31 mouse cellular contexts compared by ENCODE assay signal in the genomic region with DNA sequence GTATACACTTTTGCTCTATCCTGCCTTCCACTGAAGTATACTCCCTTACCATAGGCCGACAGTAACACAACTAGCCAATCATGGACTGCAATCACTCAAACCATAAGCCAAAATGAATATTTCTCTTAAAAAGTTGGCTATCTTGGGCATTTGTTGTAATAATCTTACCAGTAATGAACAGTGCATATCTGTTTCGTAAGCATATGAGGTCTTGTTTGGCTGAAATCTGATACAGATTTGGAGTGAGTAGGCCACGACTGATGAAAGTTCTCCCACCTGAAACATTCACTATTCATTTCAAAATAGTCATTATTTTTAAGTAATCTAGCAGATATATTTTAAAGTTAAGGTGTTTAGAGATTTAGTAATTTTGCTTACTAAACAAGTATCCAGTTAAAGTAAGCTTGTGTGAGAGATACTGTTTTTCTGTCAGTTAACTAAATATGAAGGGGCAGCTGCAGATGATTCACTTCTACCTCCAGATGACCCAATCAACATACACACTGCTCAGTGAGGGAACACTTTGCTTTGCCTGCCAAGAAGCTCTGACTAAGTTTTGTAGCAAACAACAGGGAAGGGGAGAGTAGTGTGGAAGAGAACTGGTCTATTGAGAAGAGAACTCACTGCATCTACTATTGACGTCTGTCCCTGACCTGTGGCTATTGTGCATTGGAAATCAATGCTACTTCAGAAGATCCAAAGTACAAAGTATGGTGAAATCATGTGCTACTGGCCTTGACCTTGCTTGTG. TPM values are rescaled to one million over a fixed set of nuclear protein-coding genes. Genes with fewer than 3 reads are reported as not detected.
DNase-seq lines count a peak whose midpoint lies in the region; ATAC-seq and TF ChIP-seq lines count a peak whose summit lies in the region.
"Had no signal": no experiment of that assay in that cellular context is flagged by ENCODE, and none has a peak within 500 bp of the region (broad histone marks: within the 10 kb centered on the region; RNA-seq: fewer than 3 reads in every experiment).

No protein-coding gene starts in this region.

- DNase-seq in heart, adult 11 months: peak; percentile 25
- DNase-seq in urinary bladder, adult 18-20 months (ENCODE audit: low spot score in 2 of 2): no peak
- DNase-seq: adrenal gland, postnatal 14 days; cerebellum, adult 2 months; cerebellum, postnatal 36 days; gastrocnemius, postnatal 25 days; heart, adult 18-20 months; heart, postnatal 4 days; kidney, adult 18-20 months; kidney, postnatal 25 days; right cerebral cortex, postnatal 4 days; thymus, adult 2 months; thymus, postnatal 4 days had no signal

- H3K9ac ChIP-seq in heart, embryonic 11.5 days (ENCODE audit: low read depth, low read length): no peak overlapping the region
- H3K9ac ChIP-seq in hindbrain, embryonic 12.5 days: no peak overlapping the region
- H3K9ac ChIP-seq: forebrain, embryonic 15.5 days; heart, embryonic 12.5 days; kidney, embryonic 15.5 days; limb, embryonic 13.5 days; liver, embryonic 15.5 days; lung, embryonic 15.5 days; neural tube, embryonic 13.5 days had no signal

- TF ChIP-seq POLR2A in myocyte (IDR thresholded peaks at IDR 0.05; ENCODE audit: insufficient read length, low read depth): no peak

- H3ac ChIP-seq in C2C12 (ENCODE audit: control insufficient read depth, insufficient read length, low read depth): no peak overlapping the region
- no peak overlapping the region for H3ac ChIP-seq in myocyte (ENCODE audit: control insufficient read depth, insufficient read length)

- 81% methylated on average over 4 of the region's 4 CpGs for WGBS in heart, embryonic 11.5 days (ENCODE audit: insufficient replicate concordance)
- WGBS in hindbrain, embryonic 12.5 days: 90% methylated on average over 4 of the region's 4 CpGs

- H3K9me3 ChIP-seq in heart, embryonic 11.5 days (replicated peaks; ENCODE audit: control insufficient read depth, low read length): no peaks in the 10 kb centered on the region
- H3K9me3 ChIP-seq in hindbrain, embryonic 12.5 days (replicated peaks): no peaks in the 10 kb centered on the region
- H3K9me3 ChIP-seq: forebrain, embryonic 10.5 days; forebrain, embryonic 15.5 days; heart, embryonic 12.5 days; kidney, embryonic 15.5 days; limb, embryonic 13.5 days; liver, embryonic 15.5 days; lung, embryonic 15.5 days; midbrain, embryonic 10.5 days; neural tube, embryonic 13.5 days had no signal

- no peaks in the 10 kb centered on the region for H3K27me3 ChIP-seq in heart, embryonic 11.5 days (ENCODE audit: control insufficient read depth, insufficient read depth, low read length)
- H3K27me3 ChIP-seq in C2C12 (ENCODE audit: control insufficient read depth, insufficient read depth, insufficient read length) (no peaks in the 10 kb centered on the region), myocyte (ENCODE audit: control insufficient read depth, insufficient read depth, insufficient read length) (no peaks in the 10 kb centered on the region)
- no peaks in the 10 kb centered on the region for H3K27me3 ChIP-seq in hindbrain, embryonic 12.5 days
- H3K27me3 ChIP-seq: forebrain, embryonic 15.5 days; heart, embryonic 12.5 days; kidney, embryonic 15.5 days; limb, embryonic 13.5 days; liver, embryonic 15.5 days; lung, embryonic 15.5 days; neural tube, embryonic 13.5 days had no signal

- no peak overlapping the region for H3K4me3 ChIP-seq in heart, embryonic 11.5 days (ENCODE audit: low read depth, low read length)
- no peak overlapping the region for H3K4me3 ChIP-seq in C2C12 (ENCODE audit: insufficient read depth, poor library complexity, severe bottlenecking)
- H3K4me3 ChIP-seq in brown adipose tissue, adult 24 weeks (ENCODE audit: insufficient read depth, low read depth, low read length): no peak overlapping the region
- no peak overlapping the region for H3K4me3 ChIP-seq in myocyte
- H3K4me3 ChIP-seq in hindbrain, embryonic 12.5 days: no peak overlapping the region
- H3K4me3 ChIP-seq: forebrain, embryonic 10.5 days; forebrain, embryonic 15.5 days; heart, embryonic 12.5 days; kidney, embryonic 15.5 days; layer of hippocampus, adult 2 months; limb, embryonic 13.5 days; liver, embryonic 15.5 days; lung, embryonic 15.5 days; midbrain, embryonic 10.5 days; neural tube, embryonic 13.5 days had no signal

- no peaks in the 10 kb centered on the region for H3K79me3 ChIP-seq in C2C12 (ENCODE audit: low read depth)

- no peaks in the 10 kb centered on the region for H3K4me1 ChIP-seq in heart, embryonic 11.5 days (ENCODE audit: control insufficient read depth, insufficient read depth, low read length)
- peaks cover 10% of the 10 kb centered on the region for H3K4me1 ChIP-seq in brown adipose tissue, adult 24 weeks (ENCODE audit: control insufficient read depth, insufficient read depth, insufficient read length, low read length)
- no peaks in the 10 kb centered on the region for H3K4me1 ChIP-seq in hindbrain, embryonic 12.5 days
- H3K4me1 ChIP-seq: forebrain, embryonic 10.5 days; heart, embryonic 12.5 days; kidney, embryonic 15.5 days; lung, embryonic 15.5 days; midbrain, embryonic 10.5 days; neural tube, embryonic 13.5 days had no signal

- no peak for ATAC-seq in heart, embryonic 11.5 days (replicated peaks; ENCODE audit: insufficient number of reproducible peaks, low FRiP score, low TSS enrichment)
- no peak for ATAC-seq in hindbrain, embryonic 12.5 days (ENCODE audit: low FRiP score)
- ATAC-seq: activated CD4-positive, CD25-positive, alpha-beta regulatory T cell, adult 4 months; forebrain, embryonic 15.5 days; hindbrain, embryonic 16.5 days; midbrain, embryonic 16.5 days had no signal

- H3K79me2 ChIP-seq in C2C12 (ENCODE audit: control insufficient read depth, insufficient read depth): no peaks in the 10 kb centered on the region
- no peaks in the 10 kb centered on the region for H3K79me2 ChIP-seq in myocyte (ENCODE audit: control insufficient read depth, insufficient read depth)

- no peak for TF ChIP-seq CTCF in C2C12 (IDR thresholded peaks at IDR 0.05; ENCODE audit: control insufficient read depth, insufficient read depth, insufficient read length)

- no peaks in the 10 kb centered on the region for H3K36me3 ChIP-seq in heart, embryonic 11.5 days (ENCODE audit: control insufficient read depth, insufficient read depth, low read length)
- H3K36me3 ChIP-seq in C2C12 (ENCODE audit: control insufficient read depth, insufficient read depth): no peaks in the 10 kb centered on the region
- H3K36me3 ChIP-seq in myocyte (ENCODE audit: control insufficient read depth, insufficient read depth): no peaks in the 10 kb centered on the region
- no peaks in the 10 kb centered on the region for H3K36me3 ChIP-seq in hindbrain, embryonic 12.5 days
- H3K36me3 ChIP-seq: forebrain, embryonic 10.5 days; forebrain, embryonic 15.5 days; heart, embryonic 12.5 days; kidney, embryonic 15.5 days; limb, embryonic 13.5 days; liver, embryonic 15.5 days; lung, embryonic 15.5 days; midbrain, embryonic 10.5 days; neural tube, embryonic 13.5 days had no signal

- H3K4me2 ChIP-seq in heart, embryonic 11.5 days: no peak overlapping the region
- peak overlapping the region; percentile 0 for H3K4me2 ChIP-seq in myocyte (ENCODE audit: low read depth)
- no peak overlapping the region for H3K4me2 ChIP-seq in hindbrain, embryonic 12.5 days (replicated peaks)
- H3K4me2 ChIP-seq: forebrain, embryonic 15.5 days; heart, embryonic 12.5 days; kidney, embryonic 15.5 days; limb, embryonic 13.5 days; liver, embryonic 15.5 days; lung, embryonic 15.5 days; neural tube, embryonic 13.5 days had no signal

- no peak overlapping the region for H3K27ac ChIP-seq in heart, embryonic 11.5 days (ENCODE audit: low read depth, low read length)
- H3K27ac ChIP-seq in brown adipose tissue, adult 24 weeks (replicated peaks; ENCODE audit: low read depth, low read length): peak overlapping the region; percentile 90
- no peak overlapping the region for H3K27ac ChIP-seq in hindbrain, embryonic 12.5 days
- H3K27ac ChIP-seq: forebrain, embryonic 10.5 days; forebrain, embryonic 15.5 days; kidney, embryonic 15.5 days; layer of hippocampus, adult 2 months; limb, embryonic 13.5 days; lung, embryonic 15.5 days; midbrain, embryonic 10.5 days; neural tube, embryonic 13.5 days had no signal

TF ChIP-seq in C2C12, 6 proteins besides CTCF, POLR2A, EP300 and RAD21:
- TF ChIP-seq CEBPB (IDR thresholded peaks at IDR 0.05; ENCODE audit: low read depth) (no peak), MAX (IDR thresholded peaks at IDR 0.05) (no peak), MYOG (IDR thresholded peaks at IDR 0.05; ENCODE audit: control insufficient read depth, extremely low read depth, insufficient read length) (no peak), MYOD1 (IDR thresholded peaks at IDR 0.05; ENCODE audit: control insufficient read depth, insufficient read length, low read depth) (peak; percentile 67), FOSL1 (IDR thresholded peaks at IDR 0.05; ENCODE audit: insufficient read depth, low read length, poor library complexity, severe bottlenecking) (no peak)

TF ChIP-seq in myocyte, 11 proteins besides CTCF, POLR2A, EP300 and RAD21:
- TF ChIP-seq USF1 (IDR thresholded peaks at IDR 0.05; ENCODE audit: low read depth) (no peak), E2F4 (IDR thresholded peaks at IDR 0.05; ENCODE audit: insufficient read depth) (no peak), MYOG (IDR thresholded peaks at IDR 0.05; ENCODE audit: control insufficient read depth in 1 of 3, insufficient read depth in 1 of 3, insufficient read length in 2 of 3, low read depth in 2 of 3) (no peak), MAX (IDR thresholded peaks at IDR 0.05; ENCODE audit: low read depth) (no peak), MYOD1 (IDR thresholded peaks at IDR 0.05; ENCODE audit: control insufficient read depth in 1 of 3, insufficient read length in 2 of 3, low read depth in 2 of 3) (peak in 2 of 3 experiments; percentile 18 to 59), TCF3 (IDR thresholded peaks at IDR 0.05; ENCODE audit: insufficient read length, low read depth) (no peak), CEBPB (IDR thresholded peaks at IDR 0.05; ENCODE audit: insufficient read depth, poor library complexity, severe bottlenecking) (0 out of 2 replicates have a peak, but pooled peaks have one; percentile 38)

RNA-seq across cellular contexts. Expression of a gene that starts 8.6 kb away (rescaled TPM):
- polyA plus RNA-seq in heart, embryonic 11.5 days (2014; fragmentation: Nextera tagmentation; extraction: Ambion mirVana): 14.7 and 15.8 TPM in 2 replicates
- polyA plus RNA-seq in C2C12 (2012; fragmentation: generic; extraction: Trizol): 20.1 TPM
- polyA plus RNA-seq in brown adipose tissue, adult 24 weeks (2012; ENCODE audit: insufficient read depth, insufficient read length, missing spikeins): 15.1 and 16.1 TPM in 2 replicates
- 17.3 TPM for polyA plus RNA-seq in myocyte (2012; fragmentation: generic; extraction: Trizol)
- 16.3 and 17.0 TPM in 2 replicates for polyA plus RNA-seq in hindbrain, embryonic 12.5 days (2016; fragmentation: Nextera tagmentation; extraction: Ambion mirVana)
